In genomic region chr6:39724866-39725711, GRCm38 (mm10) we compare ENCODE assay signal across 8 mouse cellular contexts. TPM values are rescaled to one million over a fixed set of nuclear protein-coding genes. Genes with fewer than 3 reads are reported as not detected.
A peak's percentile ranks its signal among the peaks of the same experiment; 100 is the strongest.
DNase-seq lines count a peak whose midpoint lies in the region; ATAC-seq lines count a peak whose summit lies in the region.

Gene Braf, minus strand, starts transcription at chr6:39725463.

- peak within 1 kb of the TSS; percentile 99 for H3K4me3 ChIP-seq in megakaryocyte, embryonic 14.5 days (replicated peaks)

- DNase-seq in ZHBTc4 (ENCODE audit: low read depth, low spot score): peak; percentile 98
- peak; percentile 45 to 48 for DNase-seq in gastrocnemius, adult 8-10 months (ENCODE audit: low spot score in 2 of 2)
- DNase-seq in hindlimb bud, embryonic 11.5 days (ENCODE audit: extremely low spot score, low read depth, low spot score): peak; percentile 81
- peak; percentile 74 to 87 for DNase-seq in left cerebral cortex, adult 8-10 months (ENCODE audit: low spot score in 2 of 2)
- DNase-seq in right cerebral cortex, postnatal 10 days (ENCODE audit: low spot score in 2 of 2): peak; percentile 95 to 96
- DNase-seq in urinary bladder, postnatal 25 days (ENCODE audit: low spot score): peak; percentile 76

- H3K4me1 ChIP-seq in megakaryocyte, embryonic 14.5 days: peaks cover 17% of the 10 kb centered on the region

- ATAC-seq in common myeloid progenitor, adult 5-6 weeks (replicated peaks; ENCODE audit: low read depth, poor library complexity, severe bottlenecking): peak; percentile 92

- no peaks in the 10 kb centered on the region for H3K27me3 ChIP-seq in megakaryocyte, embryonic 14.5 days (replicated peaks)

- H3K9me3 ChIP-seq in megakaryocyte, embryonic 14.5 days: no peaks in the 10 kb centered on the region

- no peaks in the 10 kb centered on the region for H3K36me3 ChIP-seq in megakaryocyte, embryonic 14.5 days (replicated peaks; ENCODE audit: low read length)

RNA-seq across cellular contexts. Expression of gene Braf, which starts in this region (rescaled TPM):
- 17.9 and 19.6 TPM in 2 replicates for total RNA-seq in common myeloid progenitor, adult 5-6 weeks (2017)
- total RNA-seq in gastrocnemius, adult 8-10 months (2022): 1 to 10 TPM; 4.7 to 6.8 (median 6.4) TPM
- 100 to 1,000 TPM; 103 to 133 (median 121) TPM for total RNA-seq in left cerebral cortex, adult 8-10 months (2022)
- 0.54 and 0.84 TPM in 2 replicates for polyA plus RNA-seq in megakaryocyte, embryonic 14.5 days (2012; ENCODE audit: insufficient read depth, low replicate concordance)

Comparison
In these comparisons a context has a peak if more than half of its experiments do, and no peak if none do; other contexts are left out.
1. Peak in every context shown above with its lines: DNase-seq, ATAC-seq and H3K4me3 ChIP-seq.
2. DNase-seq: peak in every context shown above with its lines; median percentile 98 in ZHBTc4; 96 in right cerebral cortex, postnatal 10 days; 81 in hindlimb bud, embryonic 11.5 days; 80 in left cerebral cortex, adult 8-10 months; 76 in urinary bladder, postnatal 25 days; 46 in gastrocnemius, adult 8-10 months.